Mouse (Mus musculus) heart, embryonic 10.5 days (tissue): ENCODE measurements around the gene Mgat4a. TPM values are rescaled to one million over a fixed set of nuclear protein-coding genes. Genes with fewer than 3 reads are reported as not detected.
"Not testable (repeated sequence)": the region's sequence is repeated elsewhere in the genome, so short reads cannot be mapped to it uniquely, and the experiment has no call there.

Source experiments
- DNase-seq: peaks from one replicate; pipeline ENCODE4 v3.0.0-alpha.2; 2017; ENCODE audit warnings: low spot score
- H3K27ac ChIP-seq: fragments of 300-500 bp; sonication (generic); 2 replicates; pipeline ENCODE4 v1.5.1; 2016; ENCODE audit warnings: mild to moderate bottlenecking
- H3K27me3 ChIP-seq: fragments of 300-500 bp; sonication (generic); 2 replicates; pipeline ENCODE4 v1.6.1; 2016; ENCODE audit warnings: mild to moderate bottlenecking; ENCODE audit not compliant: poor library complexity, insufficient read depth, severe bottlenecking
- H3K36me3 ChIP-seq: fragments of 300-500 bp; sonication (generic); 2 replicates; pipeline ENCODE4 v1.6.1; 2016; ENCODE audit warnings: mild to moderate bottlenecking, moderate library complexity
- H3K4me1 ChIP-seq: fragments of 300-500 bp; sonication (generic); 2 replicates; pipeline ENCODE4 v1.6.1; 2016; ENCODE audit warnings: mild to moderate bottlenecking
- H3K4me3 ChIP-seq: fragments of 300-500 bp; sonication (generic); 2 replicates; pipeline ENCODE4 v1.5.1; 2016; ENCODE audit warnings: mild to moderate bottlenecking, moderate library complexity
- H3K9me3 ChIP-seq: fragments of 300-500 bp; sonication (generic); 2 replicates; pipeline ENCODE4 v1.6.1; 2016; ENCODE audit warnings: mild to moderate bottlenecking, moderate library complexity
- WGBS: fragments of 180-500 bp; shearing (Covaris S2); methylation state at CpG from one replicate; pipeline ENCODE4 v1.1.7; 2016; 5-methylcytosine and 5-hydroxymethylcytosine counted together
- polyA plus RNA-seq: library from polyadenylated mRNA; unstranded; fragments of >200 nt; fragmentation: Nextera tagmentation; extraction: Ambion mirVana; gene quantifications from 2 replicates; pipeline ENCODE4 v1.2.1, GENCODE M21; 2016

Gene Mgat4a
- polyA plus RNA-seq, 1 experiment from 2014 or later, result 3.2 TPM

GRCm38 (mm10) chr1:37524669-37525068 is 16.1 kb downstream of the Mgat4a start:
- no peaks in the 10 kb centered on the region for H3K36me3 ChIP-seq
- no peaks in the 10 kb centered on the region for H3K9me3 ChIP-seq
- H3K4me1 ChIP-seq, result peaks cover 5% of the 10 kb centered on the region; the same call in 1 of the 2 replicates
- H3K27ac ChIP-seq, result no peak overlapping the region
- WGBS, result 82% methylated on average over 4 of the region's 4 CpGs
- no peak overlapping the region for H3K4me3 ChIP-seq
- no peak for DNase-seq
- no peaks in the 10 kb centered on the region for H3K27me3 ChIP-seq

GRCm38 (mm10) chr1:37524122-37524521 is 16.7 kb downstream of the Mgat4a start:
- H3K36me3 ChIP-seq, H3K27me3 ChIP-seq, H3K4me3 ChIP-seq, DNase-seq, H3K9me3 ChIP-seq, H3K4me1 ChIP-seq, H3K27ac ChIP-seq: not testable (repeated sequence)
- WGBS, result 80% methylated on average over 4 of the region's 4 CpGs

GRCm38 (mm10) chr1:37523548-37523947 is 17.3 kb downstream of the Mgat4a start:
- not testable (repeated sequence) for H3K9me3 ChIP-seq, H3K4me3 ChIP-seq, H3K36me3 ChIP-seq, H3K27me3 ChIP-seq, H3K4me1 ChIP-seq, DNase-seq, H3K27ac ChIP-seq
- 84% methylated on average over 3 of the region's 3 CpGs for WGBS

- H3K9me3 ChIP-seq, result no peaks in the 10 kb centered on the region
- H3K4me3 ChIP-seq, result no peak overlapping the region
- 79% methylated on average over 5 of the region's 5 CpGs for WGBS
- DNase-seq, result no peak
- H3K4me1 ChIP-seq, result peaks cover 8% of the 10 kb centered on the region; the same call in 1 of the 2 replicates
- no peaks in the 10 kb centered on the region for H3K27me3 ChIP-seq
- H3K36me3 ChIP-seq, result no peaks in the 10 kb centered on the region
- no peak overlapping the region for H3K27ac ChIP-seq
Observed at GRCm38 (mm10) chr1:37522101-37522500, 18.7 kb downstream of the Mgat4a start.

- Histone ChIP-seq H3K9me3 (no peaks in the 10 kb centered on the region), H3K4me1 (peaks cover 8% of the 10 kb centered on the region; the same call in 1 of the 2 replicates), H3K4me3 (no peak overlapping the region), H3K27ac (no peak overlapping the region), H3K36me3 (no peaks in the 10 kb centered on the region), H3K27me3 (no peaks in the 10 kb centered on the region)
- DNase-seq, result no peak
- WGBS, result 83% methylated on average over 4 of the region's 4 CpGs
Observed at GRCm38 (mm10) chr1:37518791-37519190, 22.0 kb downstream of the Mgat4a start.

GRCm38 (mm10) chr1:37518124-37518720 is 22.6 kb downstream of the Mgat4a start:
- whole genome bisulfite sequencing, result 63% methylated on average over 4 of the region's 4 CpGs
- Histone ChIP-seq H3K4me3 (no peak overlapping the region), H3K4me1 (peaks cover 11% of the 10 kb centered on the region; the same call in 1 of the 2 replicates), H3K36me3 (no peaks in the 10 kb centered on the region), H3K27ac (no peak overlapping the region), H3K9me3 (no peaks in the 10 kb centered on the region), H3K27me3 (no peaks in the 10 kb centered on the region)
- no peak for DNase-seq

GRCm38 (mm10) chr1:37512961-37513431 is 27.8 kb downstream of the Mgat4a start:
- 0 out of 2 replicates have a peak, but pooled peaks cover 2% of the 10 kb centered on the region for H3K9me3 ChIP-seq
- H3K4me3 ChIP-seq, result no peak overlapping the region
- no peak for DNase-seq
- H3K36me3 ChIP-seq, result no peaks in the 10 kb centered on the region
- 85% methylated on average over 2 of the region's 2 CpGs for WGBS
- peaks cover 19% of the 10 kb centered on the region for H3K4me1 ChIP-seq
- no peak overlapping the region; the same call in 1 of the 2 replicates for H3K27ac ChIP-seq
- H3K27me3 ChIP-seq, result no peaks in the 10 kb centered on the region

GRCm38 (mm10) chr1:37512109-37512640 is 28.6 kb downstream of the Mgat4a start:
- H3K27ac ChIP-seq, result no peak overlapping the region
- no peak for DNase-seq
- 45% methylated on average over 5 of the region's 5 CpGs for WGBS
- no peaks in the 10 kb centered on the region for H3K36me3 ChIP-seq
- 0 out of 2 replicates have a peak, but pooled peaks cover 2% of the 10 kb centered on the region for H3K9me3 ChIP-seq
- H3K4me3 ChIP-seq, result no peak overlapping the region
- peaks cover 18% of the 10 kb centered on the region for H3K4me1 ChIP-seq
- H3K27me3 ChIP-seq, result no peaks in the 10 kb centered on the region

- no peak overlapping the region for H3K4me3 ChIP-seq
- H3K9me3 ChIP-seq, result 0 out of 2 replicates have a peak, but pooled peaks cover 2% of the 10 kb centered on the region
- H3K36me3 ChIP-seq, result no peaks in the 10 kb centered on the region
- H3K4me1 ChIP-seq, result peaks cover 18% of the 10 kb centered on the region
- H3K27ac ChIP-seq, result no peak overlapping the region
- no peaks in the 10 kb centered on the region for H3K27me3 ChIP-seq
- no peak for DNase-seq
- 80% methylated on average over 3 of the region's 3 CpGs for WGBS
Observed at GRCm38 (mm10) chr1:37510193-37510592, 30.6 kb downstream of the Mgat4a start.

- 75% methylated on average over 5 of the region's 5 CpGs for WGBS
- Histone ChIP-seq H3K27ac (no peak overlapping the region), H3K36me3 (no peaks in the 10 kb centered on the region), H3K4me1 (peaks cover 18% of the 10 kb centered on the region), H3K27me3 (no peaks in the 10 kb centered on the region), H3K4me3 (no peak overlapping the region), H3K9me3 (0 out of 2 replicates have a peak, but pooled peaks cover 2% of the 10 kb centered on the region)
- no peak for DNase-seq
Observed at GRCm38 (mm10) chr1:37509437-37509836, 31.4 kb downstream of the Mgat4a start.

- Histone ChIP-seq H3K36me3 (no peaks in the 10 kb centered on the region), H3K27me3 (no peaks in the 10 kb centered on the region), H3K27ac (no peak overlapping the region), H3K4me3 (no peak overlapping the region), H3K9me3 (0 out of 2 replicates have a peak, but pooled peaks cover 2% of the 10 kb centered on the region), H3K4me1 (no peaks in the 10 kb centered on the region)
- WGBS, result 90% methylated on average over 9 of the region's 9 CpGs
- no peak for DNase-seq
Observed at GRCm38 (mm10) chr1:37505348-37505730, 35.5 kb downstream of the Mgat4a start.

GRCm38 (mm10) chr1:37504716-37505347 is 36.0 kb downstream of the Mgat4a start:
- H3K4me3 ChIP-seq, result no peak overlapping the region
- no peaks in the 10 kb centered on the region for H3K27me3 ChIP-seq
- no peak overlapping the region for H3K27ac ChIP-seq
- H3K36me3 ChIP-seq, result no peaks in the 10 kb centered on the region
- 0 out of 2 replicates have a peak, but pooled peaks cover 2% of the 10 kb centered on the region for H3K9me3 ChIP-seq
- 73% methylated on average over 10 of the region's 10 CpGs for WGBS
- no peak for DNase-seq
- no peaks in the 10 kb centered on the region for H3K4me1 ChIP-seq

- no peak for DNase-seq
- H3K4me3 ChIP-seq, result no peak overlapping the region
- no peaks in the 10 kb centered on the region for H3K4me1 ChIP-seq
- no peaks in the 10 kb centered on the region for H3K27me3 ChIP-seq
- 70% methylated on average over 4 of the region's 4 CpGs for WGBS
- no peak overlapping the region for H3K27ac ChIP-seq
- no peaks in the 10 kb centered on the region for H3K36me3 ChIP-seq
- H3K9me3 ChIP-seq, result 0 out of 2 replicates have a peak, but pooled peaks cover 2% of the 10 kb centered on the region
Observed at GRCm38 (mm10) chr1:37503656-37504055, 37.2 kb downstream of the Mgat4a start.
